ENCODE assay signal across 26 mouse cellular contexts in the genomic region with DNA sequence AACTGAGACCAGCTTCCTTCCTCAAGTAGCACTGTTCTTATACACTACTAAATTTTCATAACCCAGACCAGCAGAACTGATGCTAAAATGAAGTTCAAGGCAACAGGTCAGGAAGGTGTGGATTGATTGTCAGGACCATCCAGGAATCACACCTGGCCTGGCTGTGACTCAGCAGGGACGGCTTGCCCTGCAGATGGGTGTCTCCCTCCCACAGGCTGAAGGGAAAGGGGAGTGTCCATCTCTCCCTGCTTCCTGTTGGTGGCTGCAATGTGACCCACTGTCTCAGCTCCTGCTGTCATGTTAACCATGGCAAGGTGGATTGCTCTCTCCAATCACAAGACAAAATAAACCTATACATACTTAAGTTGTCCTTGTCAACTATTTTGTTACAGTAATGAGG.
"Had no signal": no experiment of that assay in that cellular context is flagged by ENCODE, and none has a peak within 500 bp of the region (broad histone marks: within the 10 kb centered on the region; RNA-seq: fewer than 3 reads in every experiment).

No protein-coding gene starts in this region.

- ATAC-seq: hindbrain, embryonic 16.5 days; inflammation-experienced regulatory T-cells, adult 6 months; intestine, embryonic 15.5 days; intestine, postnatal 0 days had no signal

- DNase-seq: gastrocnemius, postnatal 14 days; gastrocnemius, postnatal 36 days; heart, adult 18-20 months; heart, postnatal 10 days; heart, postnatal 36 days; kidney, adult 18-20 months; kidney, adult 8-10 months; kidney, postnatal 10 days; kidney, postnatal 25 days; kidney, postnatal 4 days; liver; liver, embryonic 13.5 days had no signal

- H3K4me1 ChIP-seq: heart, embryonic 12.5 days; hindbrain, embryonic 10.5 days; hindbrain, embryonic 12.5 days; intestine, embryonic 15.5 days; liver, embryonic 13.5 days; liver, embryonic 15.5 days had no signal

- H3K36me3 ChIP-seq: hindbrain, embryonic 12.5 days; liver, embryonic 13.5 days; liver, embryonic 15.5 days had no signal

- H3K4me2 ChIP-seq: heart, embryonic 12.5 days; hindbrain, embryonic 12.5 days; hindbrain, embryonic 14.5 days; intestine, embryonic 15.5 days; limb, embryonic 12.5 days; liver, embryonic 11.5 days; liver, embryonic 13.5 days; liver, embryonic 15.5 days had no signal

- H3K9me3 ChIP-seq: heart, embryonic 12.5 days; hindbrain, embryonic 10.5 days; hindbrain, embryonic 12.5 days; intestine, embryonic 15.5 days; limb, embryonic 10.5 days; limb, embryonic 12.5 days; liver, embryonic 13.5 days; liver, embryonic 15.5 days had no signal

- H3K27ac ChIP-seq: hindbrain, embryonic 10.5 days; hindbrain, embryonic 12.5 days; hindbrain, embryonic 14.5 days; intestine, embryonic 15.5 days; layer of hippocampus, adult 2 months; left cerebral cortex, adult 2 months; limb, embryonic 10.5 days; limb, embryonic 12.5 days; liver, embryonic 13.5 days; liver, embryonic 15.5 days had no signal

- H3K9ac ChIP-seq: heart, embryonic 12.5 days; hindbrain, embryonic 12.5 days; hindbrain, embryonic 14.5 days; intestine, embryonic 15.5 days; limb, embryonic 12.5 days; liver, embryonic 13.5 days; liver, embryonic 15.5 days had no signal

- H3K4me3 ChIP-seq: heart, embryonic 12.5 days; hindbrain, embryonic 10.5 days; hindbrain, embryonic 12.5 days; intestine, embryonic 15.5 days; layer of hippocampus, adult 2 months; left cerebral cortex, adult 2 months; limb, embryonic 10.5 days; limb, embryonic 12.5 days; liver, embryonic 13.5 days; liver, embryonic 15.5 days had no signal

- H3K27me3 ChIP-seq: heart, embryonic 12.5 days; hindbrain, embryonic 12.5 days; intestine, embryonic 15.5 days; limb, embryonic 12.5 days; liver, embryonic 13.5 days; liver, embryonic 15.5 days had no signal
